Mouse (Mus musculus) erythroblast, embryonic 14.5 days (primary cell): ENCODE data around the gene Olfr1226. TPM values are rescaled to one million over a fixed set of nuclear protein-coding genes. Genes with fewer than 3 reads are reported as not detected.
"Not testable (repeated sequence)": the region's sequence is repeated elsewhere in the genome, so short reads cannot be mapped to it uniquely, and the experiment has no call there.

ENCODE experiments used
- H3K27me3 ChIP-seq: 2 replicates; pipeline ENCODE4 v1.6.1; 2012; ENCODE audit warnings: inconsistent platforms; ENCODE audit not compliant: control insufficient read depth
- H3K36me3 ChIP-seq: 2 replicates; pipeline ENCODE4 v1.6.1; 2012; ENCODE audit warnings: mild to moderate bottlenecking, inconsistent platforms; ENCODE audit not compliant: control insufficient read depth
- H3K4me1 ChIP-seq: 2 replicates; pipeline ENCODE4 v1.6.1; 2012; ENCODE audit warnings: inconsistent platforms; ENCODE audit not compliant: control insufficient read depth
- H3K4me3 ChIP-seq: replicated peaks from 2 replicates; pipeline ENCODE3; 2012; ENCODE audit warnings: moderate library complexity, mild to moderate bottlenecking, inconsistent platforms
- H3K9me3 ChIP-seq: 2 replicates; pipeline ENCODE4 v1.6.1; 2012; ENCODE audit warnings: low read length, inconsistent platforms, mixed read lengths; ENCODE audit not compliant: control insufficient read depth
- GATA1 ChIP-seq: IDR thresholded peaks from 2 replicates; pipeline ENCODE4 v1.6.1; 2012; ENCODE audit warnings: low read length, inconsistent platforms, mixed read lengths
- TAL1 ChIP-seq: IDR thresholded peaks from 3 replicates; pipeline ENCODE4 v1.6.1; 2012; ENCODE audit warnings: low read length, inconsistent platforms, mixed read lengths
- polyA plus RNA-seq: library from polyadenylated mRNA; stranded (reverse); fragments of >175 nt; gene quantifications from 2 replicates; pipeline ENCODE4 v1.2.3, GENCODE M21; 2012

Gene Olfr1226
- polyA plus RNA-seq = not detected in 2 replicates

GRCm38 (mm10) chr2:89199948-89200347 is at the start of gene Olfr1226:
TSS of gene Olfr1226 (minus strand) at chr2:89200048.
- Histone ChIP-seq H3K9me3 (no peaks in the 10 kb centered on the region), H3K4me3 (no peak within 1 kb of the TSS), H3K4me1 (no peaks in the 10 kb centered on the region), H3K36me3 (no peaks in the 10 kb centered on the region), H3K27me3 (no peaks in the 10 kb centered on the region)
- TF ChIP-seq TAL1 = no peak
- TF ChIP-seq GATA1 = no peak

- Histone ChIP-seq H3K36me3 (no peaks in the 10 kb centered on the region), H3K4me3 (no peak overlapping the region), H3K9me3 (no peaks in the 10 kb centered on the region), H3K27me3 (no peaks in the 10 kb centered on the region), H3K4me1 (no peaks in the 10 kb centered on the region)
- TF ChIP-seq TAL1 = no peak
- no peak for TF ChIP-seq GATA1
These were observed 3.4 kb downstream of the Olfr1226 start for GRCm38 (mm10) chr2:89196325-89196982.

GRCm38 (mm10) chr2:89174569-89174968 is 25.3 kb downstream of the Olfr1226 start, which contains the start of gene Olfr1225:
TSS of gene Olfr1225 (minus strand) at chr2:89174669.
- no peaks in the 10 kb centered on the region for H3K36me3 ChIP-seq

GRCm38 (mm10) chr2:89164711-89165110 is 35.1 kb downstream of the Olfr1226 start:
- H3K9me3 ChIP-seq, H3K4me3 ChIP-seq, H3K4me1 ChIP-seq, H3K36me3 ChIP-seq, H3K27me3 ChIP-seq: not testable (repeated sequence)

More at GRCm38 (mm10) chr2:89174569-89174968, 25.3 kb downstream of the Olfr1226 start, which contains the start of gene Olfr1225:
- H3K27me3 ChIP-seq = no peaks in the 10 kb centered on the region
- no peaks in the 10 kb centered on the region for H3K4me1 ChIP-seq
- TF ChIP-seq TAL1 (no peak), GATA1 (no peak)
- H3K9me3 ChIP-seq = no peaks in the 10 kb centered on the region
- no peak within 1 kb of the TSS for H3K4me3 ChIP-seq

- H3K9me3 ChIP-seq, H3K4me3 ChIP-seq, H3K27me3 ChIP-seq, H3K36me3 ChIP-seq, H3K4me1 ChIP-seq: not testable (repeated sequence)
These were observed 35.9 kb downstream of the Olfr1226 start, which contains the start of gene Olfr1224-ps1 for GRCm38 (mm10) chr2:89163991-89164390. TSS of gene Olfr1224-ps1 (minus strand) at chr2:89164091.

GRCm38 (mm10) chr2:89151460-89151859 is 48.4 kb downstream of the Olfr1226 start, which contains the start of gene Olfr1223:
TSS of gene Olfr1223 (minus strand) at chr2:89151560.
- Histone ChIP-seq H3K4me3 (no peak within 1 kb of the TSS), H3K36me3 (no peaks in the 10 kb centered on the region), H3K9me3 (peaks cover under 1% of the 10 kb centered on the region; the same call in 1 of the 2 replicates), H3K27me3 (no peaks in the 10 kb centered on the region), H3K4me1 (no peaks in the 10 kb centered on the region)
- TF ChIP-seq GATA1 = no peak
- TF ChIP-seq TAL1 = no peak

Other genes with a start within 250 kb of the Olfr1226 start
- not detected in 2 replicates for gene Olfr1212, start 246.1 kb downstream of the Olfr1226 start, polyA plus RNA-seq
- gene Gm13762, start 219.8 kb downstream of the Olfr1226 start, polyA plus RNA-seq = not detected in 2 replicates
- not detected in 2 replicates for gene Olfr1214, start 207.4 kb downstream of the Olfr1226 start, polyA plus RNA-seq
- not detected in 2 replicates for gene Olfr1215, start 193.1 kb downstream of the Olfr1226 start, polyA plus RNA-seq
- gene Olfr1216, start 181.7 kb downstream of the Olfr1226 start, polyA plus RNA-seq = not detected in 2 replicates
- not detected in 2 replicates for gene Olfr1217, start 168.0 kb downstream of the Olfr1226 start, polyA plus RNA-seq
- not detected in 2 replicates for gene Olfr1218, start 138.9 kb downstream of the Olfr1226 start, polyA plus RNA-seq
- gene Olfr1219, start 116.5 kb downstream of the Olfr1226 start, polyA plus RNA-seq = not detected in 2 replicates
- gene Olfr1220, start 93.2 kb downstream of the Olfr1226 start, polyA plus RNA-seq = not detected in 2 replicates
- not detected in 2 replicates for gene Olfr1221, start 82.8 kb downstream of the Olfr1226 start, polyA plus RNA-seq
- gene Olfr1222, start 67.0 kb downstream of the Olfr1226 start, polyA plus RNA-seq = not detected in 2 replicates
- gene Olfr1223, start 48.5 kb downstream of the Olfr1226 start, polyA plus RNA-seq = not detected in 2 replicates
- not detected in 2 replicates for gene Olfr1224-ps1, start 36.0 kb downstream of the Olfr1226 start, polyA plus RNA-seq
- gene Olfr1225, start 25.4 kb downstream of the Olfr1226 start, polyA plus RNA-seq = not detected in 2 replicates
- not detected in 2 replicates for gene Olfr1228, start 54.0 kb upstream of the Olfr1226 start, polyA plus RNA-seq
- gene Olfr1229, start 88.0 kb upstream of the Olfr1226 start, polyA plus RNA-seq = not detected in 2 replicates
- gene Olfr1230, start 97.2 kb upstream of the Olfr1226 start, polyA plus RNA-seq = not detected in 2 replicates
- not detected in 2 replicates for gene Olfr1231, start 107.0 kb upstream of the Olfr1226 start, polyA plus RNA-seq
- not detected in 2 replicates for gene Olfr1232, start 129.6 kb upstream of the Olfr1226 start, polyA plus RNA-seq
- gene Olfr1233, start 142.3 kb upstream of the Olfr1226 start, polyA plus RNA-seq = not detected in 2 replicates
- gene Olfr1234, start 164.8 kb upstream of the Olfr1226 start, polyA plus RNA-seq = not detected in 2 replicates
- gene Olfr1238, start 209.6 kb upstream of the Olfr1226 start, polyA plus RNA-seq = not detected in 2 replicates
- not detected in 2 replicates for gene Olfr1239, start 220.4 kb upstream of the Olfr1226 start, polyA plus RNA-seq
- gene Olfr1240, start 243.0 kb upstream of the Olfr1226 start, polyA plus RNA-seq = not detected in 2 replicates